Mouse (Mus musculus) hindbrain, embryonic 15.5 days (tissue): ENCODE measurements around the gene Rnf169. TPM values are rescaled to one million over a fixed set of nuclear protein-coding genes. Genes with fewer than 3 reads are reported as not detected.

ENCODE experiments used
- ATAC-seq: fragments of 200-750 bp; cut with Nextera tagmentation; 2 replicates; pipeline ENCODE4 v1.8.0; 2017; ENCODE audit warnings: low read depth, moderate number of reproducible peaks, moderate TSS enrichment; ENCODE audit not compliant: low FRiP score
- H3K27ac ChIP-seq: fragments of 300-500 bp; sonication (generic); replicated peaks from 2 replicates; pipeline ENCODE4 v1.5.1; 2015; ENCODE audit warnings: mild to moderate bottlenecking, inconsistent platforms
- H3K27me3 ChIP-seq: fragments of 300-500 bp; sonication (generic); 2 replicates; pipeline ENCODE4 v1.6.1; 2015; ENCODE audit warnings: control low read depth, inconsistent platforms
- H3K36me3 ChIP-seq: fragments of 300-500 bp; sonication (generic); 2 replicates; pipeline ENCODE4 v1.6.1; 2015; ENCODE audit warnings: control low read depth, inconsistent platforms
- H3K4me1 ChIP-seq: fragments of 300-500 bp; sonication (generic); replicated peaks from 2 replicates; pipeline ENCODE4 v1.6.1; 2015; ENCODE audit warnings: control low read depth, inconsistent platforms
- H3K4me2 ChIP-seq: fragments of 300-500 bp; sonication (generic); 2 replicates; pipeline ENCODE4 v1.6.1; 2015; ENCODE audit warnings: moderate library complexity, mild to moderate bottlenecking, inconsistent platforms
- H3K4me3 ChIP-seq: fragments of 300-500 bp; sonication (generic); 2 replicates; pipeline ENCODE4 v1.5.1; 2015; ENCODE audit warnings: mild to moderate bottlenecking, inconsistent platforms
- H3K9ac ChIP-seq: fragments of 300-500 bp; sonication (generic); 2 replicates; pipeline ENCODE4 v1.6.1; 2015; ENCODE audit warnings: inconsistent platforms
- H3K9me3 ChIP-seq: fragments of 300-500 bp; sonication (generic); 2 replicates; pipeline ENCODE4 v1.6.1; 2016; ENCODE audit warnings: control low read depth, inconsistent platforms
- WGBS: fragments of 180-500 bp; shearing (Covaris S2); methylation state at CpG from one replicate; pipeline ENCODE4 v1.1.7; 2015; 5-methylcytosine and 5-hydroxymethylcytosine counted together
- polyA plus RNA-seq: library from polyadenylated mRNA; unstranded; fragments of >200 nt; fragmentation: Nextera tagmentation; extraction: Ambion mirVana; gene quantifications from 2 replicates; pipeline ENCODE4 v1.2.1, GENCODE M21; 2015

Gene Rnf169
- polyA plus RNA-seq, 1 experiment from 2014 or later = 4.6 TPM

- Histone ChIP-seq H3K4me3 (no peak overlapping the region), H3K9me3 (no peaks in the 10 kb centered on the region), H3K9ac (no peak overlapping the region), H3K36me3 (no peaks in the 10 kb centered on the region), H3K4me1 (no peaks in the 10 kb centered on the region), H3K27ac (no peak overlapping the region), H3K4me2 (no peak overlapping the region), H3K27me3 (0 out of 2 replicates have a peak, but pooled peaks cover 2% of the 10 kb centered on the region)
- no peak for ATAC-seq
- 86% methylated on average over 3 of the region's 3 CpGs for WGBS
These were observed 18.4 kb upstream of the Rnf169 start for GRCm38 (mm10) chr7:99998668-99999067.

- WGBS = 74% methylated on average over 7 of the region's 7 CpGs
- H3K9me3 ChIP-seq = no peaks in the 10 kb centered on the region
- H3K27me3 ChIP-seq = no peaks in the 10 kb centered on the region
- no peak overlapping the region for H3K9ac ChIP-seq
- no peaks in the 10 kb centered on the region for H3K36me3 ChIP-seq
- no peak for ATAC-seq
- no peak overlapping the region for H3K4me2 ChIP-seq
- no peaks in the 10 kb centered on the region for H3K4me1 ChIP-seq
- H3K27ac ChIP-seq = no peak overlapping the region
- H3K4me3 ChIP-seq = no peak overlapping the region
These were observed 14.9 kb upstream of the Rnf169 start for GRCm38 (mm10) chr7:99995186-99995585.

GRCm38 (mm10) chr7:99993159-99993558 is 12.9 kb upstream of the Rnf169 start:
- no peak overlapping the region for H3K4me3 ChIP-seq
- no peak for ATAC-seq
- H3K9me3 ChIP-seq = no peaks in the 10 kb centered on the region
- H3K4me2 ChIP-seq = no peak overlapping the region
- no peak overlapping the region for H3K9ac ChIP-seq
- H3K27me3 ChIP-seq = no peaks in the 10 kb centered on the region
- H3K4me1 ChIP-seq = no peaks in the 10 kb centered on the region
- WGBS = 87% methylated on average over 7 of the region's 7 CpGs
- H3K36me3 ChIP-seq = no peaks in the 10 kb centered on the region
- H3K27ac ChIP-seq = no peak overlapping the region

- no peak for ATAC-seq
- Histone ChIP-seq H3K4me3 (no peak overlapping the region), H3K4me1 (no peaks in the 10 kb centered on the region), H3K36me3 (no peaks in the 10 kb centered on the region), H3K9me3 (no peaks in the 10 kb centered on the region), H3K9ac (no peak overlapping the region), H3K27me3 (no peaks in the 10 kb centered on the region), H3K4me2 (no peak overlapping the region), H3K27ac (no peak overlapping the region)
- 87% methylated on average over 8 of the region's 8 CpGs for WGBS
These were observed 10.9 kb upstream of the Rnf169 start for GRCm38 (mm10) chr7:99990990-99991707.

- no peaks in the 10 kb centered on the region for H3K9me3 ChIP-seq
These were observed 9.9 kb upstream of the Rnf169 start for GRCm38 (mm10) chr7:99989844-99990760.

GRCm38 (mm10) chr7:99988725-99989124 is 8.5 kb upstream of the Rnf169 start:
- no peaks in the 10 kb centered on the region for H3K4me1 ChIP-seq
- no peak overlapping the region for H3K27ac ChIP-seq
- H3K36me3 ChIP-seq = no peaks in the 10 kb centered on the region
- no peak overlapping the region for H3K9ac ChIP-seq
- 3% methylated on average over 4 of the region's 4 CpGs for WGBS
- H3K27me3 ChIP-seq = no peaks in the 10 kb centered on the region
- ATAC-seq = peak; percentile 79; the same call in 1 of the 2 replicates
- no peak overlapping the region for H3K4me3 ChIP-seq
- H3K9me3 ChIP-seq = no peaks in the 10 kb centered on the region
- H3K4me2 ChIP-seq = no peak overlapping the region

More at GRCm38 (mm10) chr7:99989844-99990760, 9.9 kb upstream of the Rnf169 start:
- H3K4me1 ChIP-seq = no peaks in the 10 kb centered on the region
- H3K9ac ChIP-seq = no peak overlapping the region
- no peak for ATAC-seq
- H3K27me3 ChIP-seq = no peaks in the 10 kb centered on the region
- no peaks in the 10 kb centered on the region for H3K36me3 ChIP-seq
- H3K27ac ChIP-seq = no peak overlapping the region
- 64% methylated on average over 15 of the region's 15 CpGs for WGBS
- no peak overlapping the region for H3K4me3 ChIP-seq
- H3K4me2 ChIP-seq = 0 out of 2 replicates have a peak overlapping the region, but pooled peaks have one; percentile 15

GRCm38 (mm10) chr7:99982256-99983242 is 2.3 kb upstream of the Rnf169 start:
- Histone ChIP-seq H3K4me2 (no peak overlapping the region), H3K27ac (no peak overlapping the region), H3K27me3 (no peaks in the 10 kb centered on the region), H3K36me3 (no peaks in the 10 kb centered on the region), H3K9me3 (no peaks in the 10 kb centered on the region), H3K4me3 (no peak overlapping the region), H3K9ac (no peak overlapping the region), H3K4me1 (peaks cover 25% of the 10 kb centered on the region)
- 83% methylated on average over 13 of the region's 13 CpGs for WGBS
- no peak for ATAC-seq

- ATAC-seq = no peak
- WGBS = 6% methylated on average over 2 of the region's 2 CpGs
- H3K9me3 ChIP-seq = no peaks in the 10 kb centered on the region
- H3K4me2 ChIP-seq = no peak overlapping the region
- H3K27me3 ChIP-seq = no peaks in the 10 kb centered on the region
- no peak overlapping the region for H3K4me3 ChIP-seq
- H3K27ac ChIP-seq = peak overlapping the region; percentile 50
- H3K4me1 ChIP-seq = peaks cover 25% of the 10 kb centered on the region
- no peaks in the 10 kb centered on the region for H3K36me3 ChIP-seq
- no peak overlapping the region for H3K9ac ChIP-seq
These were observed 1.1 kb upstream of the Rnf169 start for GRCm38 (mm10) chr7:99981311-99981710.

- peak; percentile 63 for ATAC-seq
- Histone ChIP-seq H3K4me2 (peak overlapping the region; percentile 71), H3K9ac (peak overlapping the region; percentile 67), H3K4me3 (peak overlapping the region; percentile 73), H3K27ac (peak overlapping the region; percentile 93), H3K27me3 (no peaks in the 10 kb centered on the region), H3K36me3 (no peaks in the 10 kb centered on the region), H3K9me3 (no peaks in the 10 kb centered on the region), H3K4me1 (peaks cover 27% of the 10 kb centered on the region)
- under 1% methylated on average over 25 of the region's 51 CpGs for WGBS
These were observed 609 bp downstream of the Rnf169 start for GRCm38 (mm10) chr7:99979546-99980131.

GRCm38 (mm10) chr7:99979081-99979480 is 1.2 kb downstream of the Rnf169 start:
- H3K9ac ChIP-seq = peak overlapping the region; percentile 67
- WGBS = 8% methylated on average over 6 of the region's 6 CpGs
- no peak for ATAC-seq
- no peaks in the 10 kb centered on the region for H3K9me3 ChIP-seq
- H3K4me3 ChIP-seq = peak overlapping the region; percentile 73
- no peaks in the 10 kb centered on the region for H3K27me3 ChIP-seq
- peak overlapping the region; percentile 71 for H3K4me2 ChIP-seq
- H3K4me1 ChIP-seq = peaks cover 33% of the 10 kb centered on the region
- H3K36me3 ChIP-seq = no peaks in the 10 kb centered on the region
- H3K27ac ChIP-seq = peak overlapping the region; percentile 93

GRCm38 (mm10) chr7:99978041-99978440 is 2.2 kb downstream of the Rnf169 start:
- H3K4me1 ChIP-seq = peaks cover 35% of the 10 kb centered on the region
- no peaks in the 10 kb centered on the region for H3K27me3 ChIP-seq
- H3K36me3 ChIP-seq = no peaks in the 10 kb centered on the region
- 85% methylated on average over 2 of the region's 2 CpGs for WGBS
- ATAC-seq = no peak
- H3K27ac ChIP-seq = no peak overlapping the region
- H3K4me2 ChIP-seq = no peak overlapping the region
- H3K9ac ChIP-seq = no peak overlapping the region
- H3K9me3 ChIP-seq = no peaks in the 10 kb centered on the region
- H3K4me3 ChIP-seq = no peak overlapping the region
